Mouse (Mus musculus): ENCODE measurements around the gene Med22.

The Med22 gene

DNA sequence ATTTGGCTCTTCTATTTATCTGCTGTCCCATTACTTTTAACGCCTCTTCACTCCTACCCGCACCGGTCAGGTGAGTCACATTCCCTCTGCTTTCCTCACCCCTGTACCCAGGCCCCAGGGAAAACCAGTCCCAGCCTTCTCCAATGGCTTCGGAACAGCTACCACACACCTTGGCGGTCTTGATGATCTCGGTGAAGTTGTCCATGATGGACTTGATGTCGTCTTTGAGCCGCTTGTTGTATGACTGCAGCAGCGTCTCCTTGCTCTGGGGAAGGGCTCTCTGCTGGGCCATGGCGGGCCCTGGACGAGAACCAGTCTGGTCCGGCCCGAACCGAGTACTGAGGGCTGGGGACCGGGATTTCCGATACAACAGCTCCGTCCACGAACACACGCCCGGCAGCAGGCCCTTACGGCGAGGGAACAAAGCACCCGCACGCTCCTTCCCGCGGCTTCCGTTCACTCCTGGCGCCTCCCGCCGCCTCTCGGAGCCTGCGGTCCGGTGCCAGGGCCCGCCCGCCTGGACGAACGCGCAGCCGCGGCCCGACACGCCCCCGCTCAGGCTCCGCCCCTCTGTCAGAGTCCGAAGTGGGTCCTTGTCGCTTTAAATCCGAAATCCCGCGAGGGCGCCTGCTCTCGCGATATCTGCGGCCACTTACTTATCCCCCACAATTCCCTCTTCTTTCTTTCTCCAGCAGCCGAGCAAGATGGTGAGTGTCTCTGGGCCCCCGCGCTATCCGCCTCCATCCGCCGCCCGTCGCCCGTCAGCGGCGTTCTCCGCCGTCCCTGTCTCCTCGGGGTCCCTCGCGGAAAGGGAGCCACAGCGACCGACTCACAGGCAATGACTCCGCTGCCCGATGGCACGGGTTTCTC is at the start of gene Med22, which contains the start of gene Rpl7a:
Gene Med22, minus strand, starts transcription at position 554 of the 870 bp plus-strand sequence.
Gene Rpl7a, plus strand, starts transcription at position 641 of the 870 bp plus-strand sequence.
- DNase-seq, result peak; percentile 100

DNA sequence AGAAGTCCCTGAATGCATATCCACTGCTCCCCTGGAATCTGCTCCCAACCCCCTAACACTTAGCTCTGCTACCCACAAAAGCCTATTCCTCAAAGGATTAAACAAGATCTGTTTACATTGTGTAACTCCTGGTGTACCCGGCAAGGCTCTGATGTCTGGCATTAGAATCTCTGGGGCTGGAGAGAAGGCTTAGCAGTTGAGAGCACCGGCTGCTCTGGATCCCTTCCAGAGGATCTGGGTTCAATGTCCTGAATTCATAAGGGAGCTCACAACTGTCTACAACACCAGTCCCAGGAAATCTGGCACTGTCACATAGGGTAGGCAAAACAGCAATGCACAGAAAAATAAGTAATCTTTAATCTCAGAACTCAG is 47.0 kb upstream of the Med22 start:
- no peak for DNase-seq

GRCm38 (mm10) chr2:26956811-26957487 is 46.5 kb upstream of the Med22 start:
- DNase-seq, result no peak

GRCm38 (mm10) chr2:26954735-26955395 is 44.4 kb upstream of the Med22 start:
- no peak for DNase-seq

GRCm38 (mm10) chr2:26952866-26953265 is 42.4 kb upstream of the Med22 start:
- DNase-seq, result no peak

- no peak for DNase-seq
These were observed 41.7 kb upstream of the Med22 start for GRCm38 (mm10) chr2:26952193-26952592.

DNA sequence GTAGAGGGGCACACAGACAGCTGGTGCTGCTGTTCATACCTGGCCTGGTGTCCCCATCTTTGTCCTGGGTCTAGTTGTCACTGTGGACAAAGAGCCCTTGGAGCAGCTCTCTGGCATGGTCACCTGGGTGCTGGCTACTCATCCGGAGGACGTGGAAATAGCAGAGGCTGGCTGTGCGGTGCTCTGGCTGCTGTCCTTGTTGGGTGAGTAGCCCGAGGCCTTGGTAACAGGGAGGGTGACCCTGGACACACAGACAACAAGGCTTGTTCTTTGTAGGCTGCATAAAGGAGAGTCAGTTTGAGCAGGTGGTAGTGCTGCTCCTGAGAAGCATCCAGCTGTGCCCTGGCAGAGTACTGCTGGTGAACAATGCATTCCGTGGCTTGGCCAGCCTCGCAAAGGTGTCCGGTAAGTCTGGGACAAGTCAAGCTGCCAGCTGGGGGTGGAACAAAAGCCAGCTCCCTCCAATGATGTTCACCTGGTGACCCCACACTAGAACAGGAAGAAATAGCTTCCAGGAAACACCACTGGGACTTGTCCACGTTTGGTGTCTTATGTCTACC is 40.9 kb upstream of the Med22 start:
- DNase-seq, result no peak

- DNase-seq, result no peak
These were observed 39.9 kb upstream of the Med22 start for GRCm38 (mm10) chr2:26950411-26950810.

DNA sequence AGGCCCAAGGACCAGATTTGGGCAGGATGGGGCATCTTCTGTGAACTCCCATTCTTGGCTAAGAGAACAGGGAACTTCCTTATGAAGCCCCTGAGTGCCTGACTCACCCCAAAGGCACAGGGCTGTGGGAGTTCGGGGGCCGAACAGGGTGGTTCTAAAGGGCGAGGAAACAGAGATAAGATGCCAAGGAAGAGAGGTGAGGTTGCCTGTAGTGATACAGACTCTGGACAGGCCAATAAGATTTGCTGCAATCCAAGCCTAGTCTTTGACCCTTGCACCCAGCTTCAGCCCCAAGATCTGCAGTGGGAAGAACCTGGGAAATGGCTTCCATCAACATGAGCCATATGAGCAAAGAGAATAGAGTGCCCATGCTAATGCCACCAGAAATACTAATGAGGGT is 32.8 kb upstream of the Med22 start:
- DNase-seq, result no peak

DNA sequence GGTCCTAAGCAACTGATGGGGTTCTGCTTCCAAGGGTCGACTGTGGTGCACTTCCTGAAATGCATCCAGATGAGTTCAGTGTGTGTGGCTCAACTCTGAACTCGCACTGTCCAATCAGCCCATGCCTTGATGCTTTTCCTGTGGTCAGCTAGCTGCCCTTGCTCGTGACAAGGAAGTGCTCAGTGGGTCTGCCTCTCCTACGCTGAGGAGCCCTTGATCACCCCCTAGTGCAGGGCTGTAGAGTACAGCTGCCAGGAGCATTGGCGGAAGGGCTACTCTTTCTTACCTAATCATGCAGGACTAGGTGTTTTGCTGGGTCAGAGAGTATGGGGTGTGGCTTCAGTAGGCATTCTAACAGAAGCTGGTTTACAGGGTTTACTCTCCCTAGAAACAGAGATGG is 31.1 kb upstream of the Med22 start:
- peak; percentile 31 for DNase-seq

DNA sequence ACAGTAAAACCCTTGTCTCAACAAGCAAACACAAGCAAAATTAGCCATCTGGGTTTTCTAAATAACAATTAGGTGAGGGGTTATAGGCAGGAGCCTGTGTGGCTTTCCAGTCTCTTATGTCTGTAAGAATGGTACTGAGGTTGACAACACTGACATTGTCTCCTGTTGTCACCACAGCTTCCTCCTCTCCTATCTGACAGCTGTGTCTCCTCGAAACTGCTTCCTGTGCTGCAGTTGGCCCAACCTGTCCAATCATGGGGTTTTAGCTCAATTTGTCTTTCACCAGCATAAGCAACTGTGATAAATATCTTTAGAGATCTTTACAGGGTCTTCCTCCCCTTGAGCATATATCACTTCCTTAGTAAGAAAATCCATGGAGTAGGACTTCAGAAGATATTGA is 25.9 kb upstream of the Med22 start:
- DNase-seq, result no peak

DNA sequence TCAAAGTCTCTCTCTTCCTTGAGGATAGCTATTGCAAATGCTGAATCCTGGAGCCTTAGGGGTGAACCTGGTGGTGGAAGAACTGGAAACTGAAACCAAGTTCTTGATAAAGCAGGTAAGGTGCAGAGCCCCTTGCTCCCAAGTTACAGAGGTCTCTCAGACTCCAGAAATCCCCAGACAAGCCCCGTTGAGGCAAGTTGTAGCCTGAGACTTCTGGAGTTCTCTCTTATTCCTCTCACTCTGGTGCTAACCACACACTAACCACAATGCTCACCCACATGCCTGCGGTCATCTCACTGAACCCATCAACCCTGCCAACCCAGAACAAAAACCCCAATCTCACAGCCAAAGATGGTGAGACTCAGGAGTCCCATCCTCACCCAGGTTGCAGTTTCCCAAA is 24.8 kb upstream of the Med22 start:
- DNase-seq, result no peak

GRCm38 (mm10) chr2:26933304-26934055 is 23.0 kb upstream of the Med22 start, which contains the start of the genes Surf4 and Stkld1:
TSS of gene Surf4 (minus strand) at chr2:26933928.
TSS of gene Stkld1 (plus strand) at chr2:26934047.
- peak; percentile 96 for DNase-seq

GRCm38 (mm10) chr2:26932473-26933303 is 22.2 kb upstream of the Med22 start:
- DNase-seq, result peak; percentile 42

DNA sequence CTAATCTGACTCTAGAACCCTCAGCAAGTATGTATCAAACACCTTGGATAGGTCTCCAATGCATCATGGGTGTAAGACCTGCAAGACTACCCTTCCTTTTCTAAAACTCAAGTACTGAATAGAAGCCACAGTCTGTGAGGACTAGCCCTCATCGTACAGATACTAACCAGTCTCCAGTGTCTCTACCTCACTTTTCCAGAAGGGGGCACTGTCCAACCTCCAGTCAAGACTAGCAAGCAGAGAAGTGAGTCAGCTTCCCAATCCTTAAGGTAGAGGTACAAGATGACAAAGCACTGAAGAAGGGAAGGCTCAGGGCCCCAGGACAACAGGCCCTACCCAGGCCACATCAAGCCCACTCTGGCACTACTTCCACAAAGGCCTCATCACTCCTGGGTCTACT is 19.9 kb upstream of the Med22 start:
- DNase-seq, result peak; percentile 78

DNA sequence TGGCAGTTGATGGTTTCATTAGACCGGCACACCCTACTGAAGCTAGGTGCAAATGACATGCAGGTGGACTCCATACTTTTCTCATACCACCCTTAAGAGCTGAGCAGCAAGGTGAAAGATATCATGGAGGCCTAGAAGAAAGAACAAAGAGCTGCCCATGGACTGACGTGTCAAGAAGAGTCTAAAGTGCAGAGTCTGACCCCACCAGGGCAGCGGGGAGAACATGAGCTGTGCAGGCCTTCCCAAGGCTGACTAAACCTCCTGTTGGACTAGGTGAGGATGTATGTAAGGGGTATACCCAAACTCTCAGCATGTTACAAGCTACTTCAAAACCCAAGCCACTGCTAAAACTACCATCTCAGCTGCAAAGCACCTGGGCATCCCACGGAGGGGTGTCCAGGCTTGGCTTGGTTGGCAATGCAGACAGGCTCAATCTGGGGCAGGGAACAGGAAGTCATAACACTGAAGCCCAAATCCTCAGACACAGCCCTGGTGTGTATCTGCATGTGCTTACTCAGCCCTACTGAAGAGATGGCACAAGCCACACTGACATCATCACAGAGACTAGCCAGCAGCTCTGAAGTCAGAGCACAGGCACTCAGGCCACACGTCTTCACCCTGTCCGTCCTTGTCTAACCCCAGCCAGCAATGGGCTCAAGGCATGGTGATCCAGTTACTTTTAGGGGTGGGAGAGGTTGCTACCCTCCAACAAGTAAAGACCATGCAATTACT is 17.4 kb upstream of the Med22 start:
- DNase-seq, result no peak

- DNase-seq, result no peak
These were observed 11.3 kb upstream of the Med22 start for GRCm38 (mm10) chr2:26921784-26922183.

- DNase-seq, result no peak
These were observed 9.8 kb upstream of the Med22 start for GRCm38 (mm10) chr2:26920190-26920855.

DNA sequence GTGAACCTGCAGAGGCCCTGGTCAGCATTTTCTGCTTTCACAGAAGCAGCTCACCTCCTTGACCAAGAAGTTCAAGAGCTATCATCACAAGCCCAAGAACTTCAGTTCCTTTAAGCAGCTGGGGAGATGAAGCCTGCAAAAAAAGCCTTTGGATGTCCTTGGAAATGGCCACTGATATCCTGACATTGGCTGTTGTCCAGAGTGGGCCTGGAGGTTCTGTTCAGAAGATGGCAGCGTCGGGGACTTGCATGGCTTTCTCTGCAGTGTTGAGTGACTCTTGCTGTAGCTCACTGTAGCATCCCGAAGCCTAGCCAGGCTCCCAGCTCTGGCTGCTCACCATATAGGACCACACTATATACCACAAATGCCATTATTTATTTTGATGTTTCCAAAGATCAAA is 9.2 kb upstream of the Med22 start:
- DNase-seq, result no peak

- DNase-seq, result no peak
These were observed 6.3 kb upstream of the Med22 start for GRCm38 (mm10) chr2:26916738-26917137.

Measured in liver (tissue).